Comparison of ENCODE assay signal across 9 mouse cellular contexts in genomic region chr1:189800211-189800961, GRCm38 (mm10).
DNase-seq lines count a peak whose midpoint lies in the region; ATAC-seq lines count a peak whose summit lies in the region.
"Had no signal": no experiment of that assay in that cellular context is flagged by ENCODE, and none has a peak within 500 bp of the region (broad histone marks: within the 10 kb centered on the region; RNA-seq: fewer than 3 reads in every experiment).

No protein-coding gene starts in this region.

- 60% methylated on average over 13 of the region's 13 CpGs for WGBS in forebrain, embryonic 16.5 days
- 75% methylated on average over 13 of the region's 13 CpGs for WGBS in forebrain, embryonic 10.5 days
- WGBS in neural tube, embryonic 15.5 days: 65% methylated on average over 13 of the region's 13 CpGs

- no peak for DNase-seq in forebrain, embryonic 10.5 days (ENCODE audit: extremely low spot score, low spot score)
- no peak for DNase-seq in neural tube, embryonic 10.5 days (ENCODE audit: extremely low spot score, low spot score)
- peak; percentile 46 to 62 for DNase-seq in left cerebral cortex, postnatal 14 days (ENCODE audit: low spot score in 2 of 2)
- peak; percentile 71 for DNase-seq in telencephalon, adult 2 months (ENCODE audit: low read depth, low spot score)
- no peak for DNase-seq in gastrocnemius, postnatal 36 days
- DNase-seq in thymus, postnatal 10 days (ENCODE audit: low spot score in 2 of 2): no peak

- no peak overlapping the region for H3K4me2 ChIP-seq in forebrain, embryonic 16.5 days (ENCODE audit: low read length)
- H3K4me2 ChIP-seq in neural tube, embryonic 15.5 days: no peak overlapping the region

- no peak overlapping the region for H3K27ac ChIP-seq in forebrain, embryonic 16.5 days (ENCODE audit: low read length)
- H3K27ac ChIP-seq in forebrain, embryonic 10.5 days: no peak overlapping the region
- peak overlapping the region; percentile 15; the same call in 1 of the 2 replicates for H3K27ac ChIP-seq in neural tube, embryonic 15.5 days (replicated peaks)

- H3K36me3 ChIP-seq in forebrain, embryonic 16.5 days (ENCODE audit: control insufficient read depth, insufficient read depth): no peaks in the 10 kb centered on the region
- peaks cover 20% of the 10 kb centered on the region; the same call in 1 of the 2 replicates for H3K36me3 ChIP-seq in forebrain, embryonic 10.5 days (replicated peaks)
- no peaks in the 10 kb centered on the region for H3K36me3 ChIP-seq in neural tube, embryonic 15.5 days

- no peak overlapping the region for H3K9ac ChIP-seq in forebrain, embryonic 16.5 days (replicated peaks; ENCODE audit: low read depth, low read length)
- H3K9ac ChIP-seq in neural tube, embryonic 15.5 days (replicated peaks): no peak overlapping the region

- 0 out of 2 replicates have a peak, but pooled peaks have one; percentile 33 for ATAC-seq in forebrain, embryonic 16.5 days
- no peak for ATAC-seq in neural tube, embryonic 15.5 days (ENCODE audit: low FRiP score)

- no peaks in the 10 kb centered on the region for H3K9me3 ChIP-seq in forebrain, embryonic 16.5 days (ENCODE audit: control insufficient read depth, low read length)
- H3K9me3 ChIP-seq in forebrain, embryonic 10.5 days: no peaks in the 10 kb centered on the region
- no peaks in the 10 kb centered on the region for H3K9me3 ChIP-seq in neural tube, embryonic 15.5 days (replicated peaks)

- H3K4me3 ChIP-seq in forebrain, embryonic 16.5 days (replicated peaks; ENCODE audit: low read length): no peak overlapping the region
- H3K4me3 ChIP-seq in forebrain, embryonic 10.5 days: no peak overlapping the region
- no peak overlapping the region for H3K4me3 ChIP-seq in neural tube, embryonic 15.5 days (replicated peaks)
- H3K4me3 ChIP-seq: erythroblast, embryonic 14.5 days had no signal

- intact Hi-C loops in left cerebral cortex, postnatal 14 days (cut with DNase I): no loop called here
- intact Hi-C loops in gastrocnemius, postnatal 36 days (cut with DNase I): no loop called here

- H3K27me3 ChIP-seq in forebrain, embryonic 16.5 days (replicated peaks; ENCODE audit: control insufficient read depth, insufficient read depth, low read length): peaks cover 26% of the 10 kb centered on the region
- peaks cover 96% of the 10 kb centered on the region for H3K27me3 ChIP-seq in forebrain, embryonic 10.5 days (ENCODE audit: poor library complexity, severe bottlenecking)
- H3K27me3 ChIP-seq in neural tube, embryonic 15.5 days (replicated peaks): no peaks in the 10 kb centered on the region

- H3K4me1 ChIP-seq in forebrain, embryonic 16.5 days (replicated peaks; ENCODE audit: control insufficient read depth, insufficient read depth, low read length): peaks cover 5% of the 10 kb centered on the region; the same call in 1 of the 2 replicates
- peaks cover 16% of the 10 kb centered on the region for H3K4me1 ChIP-seq in forebrain, embryonic 10.5 days
- H3K4me1 ChIP-seq in neural tube, embryonic 15.5 days: peaks cover 11% of the 10 kb centered on the region; the same call in 1 of the 2 replicates

Comparison
In these comparisons a context has a peak if more than half of its experiments do, and no peak if none do; other contexts are left out.
1. DNase-seq: peak in left cerebral cortex, postnatal 14 days (2 of 2) and telencephalon, adult 2 months (single experiment); none in forebrain, embryonic 10.5 days (single experiment), neural tube, embryonic 10.5 days (single experiment), gastrocnemius, postnatal 36 days (0 of 2) and thymus, postnatal 10 days (0 of 2).